Mouse (Mus musculus): ENCODE data around the gene Olfr1052.
"Not testable (repeated sequence)": the region's sequence is repeated elsewhere in the genome, so short reads cannot be mapped to it uniquely, and the experiment has no call there.

Olfr1052 gene

GRCm38 (mm10) chr2:86292155-86292554 lies at the start of gene Olfr1052:
TSS of gene Olfr1052 (plus strand) at chr2:86292455.
- DNase-seq: no peak

GRCm38 (mm10) chr2:86258228-86258627 lies 34.0 kb upstream of the Olfr1052 start, which contains the start of gene Olfr1049:
TSS of gene Olfr1049 (minus strand) at chr2:86258328.
- DNase-seq: not testable (repeated sequence)

GRCm38 (mm10) chr2:86278988-86279387 lies 13.3 kb upstream of the Olfr1052 start, which contains the start of gene Olfr1051:
TSS of gene Olfr1051 (minus strand) at chr2:86279088.
- DNase-seq: not testable (repeated sequence)

- no peak for DNase-seq
These were observed 22.9 kb downstream of the Olfr1052 start, which contains the start of gene Olfr1053 for GRCm38 (mm10) chr2:86315184-86315583. TSS of gene Olfr1053 (minus strand) at chr2:86315284.

- no peak for DNase-seq
These were observed 43.1 kb downstream of the Olfr1052 start, which contains the start of gene Olfr1054 for GRCm38 (mm10) chr2:86335333-86335732. TSS of gene Olfr1054 (minus strand) at chr2:86335433.

Data from right cerebral cortex, postnatal 25 days (tissue).